Mouse (Mus musculus): ENCODE measurements around the gene Rpusd1. TPM values are rescaled to one million over a fixed set of nuclear protein-coding genes. Genes with fewer than 3 reads are reported as not detected.

Rpusd1 gene
- polyA plus RNA-seq (2015; fragmentation: Nextera tagmentation; extraction: Ambion mirVana): 3.8 and 3.9 TPM in 2 replicates

GRCm38 (mm10) chr17:25727265-25728008 lies at the start of gene Rpusd1, which contains the start of gene Chtf18:
Gene Rpusd1, plus strand, starts transcription at chr17:25727670.
Gene Chtf18, minus strand, starts transcription at chr17:25727419.
- Histone ChIP-seq H3K4me1 (ENCODE audit: insufficient read depth) (peaks cover 18% of the 10 kb centered on the region), H3K9me3 (ENCODE audit: low read length) (no peaks in the 10 kb centered on the region), H3K9ac (replicated peaks) (peak within 1 kb of the TSS; percentile 89), H3K4me2 (ENCODE audit: low read depth, low read length) (peak within 1 kb of the TSS; percentile 93), H3K36me3 (replicated peaks; ENCODE audit: insufficient read depth, low read length) (0 out of 2 replicates have a peak, but pooled peaks cover 7% of the 10 kb centered on the region), H3K27me3 (ENCODE audit: insufficient read depth, low read length) (no peaks in the 10 kb centered on the region), H3K27ac (ENCODE audit: low read depth) (peak within 1 kb of the TSS; percentile 70), H3K4me3 (ENCODE audit: low read depth, low read length) (peak within 1 kb of the TSS; percentile 57)
- WGBS (ENCODE audit: insufficient replicate concordance): under 1% methylated on average over 37 of the region's 37 CpGs
- no peak for TF ChIP-seq EP300 (IDR thresholded peaks at IDR 0.05; ENCODE audit: low read depth)
- TF ChIP-seq CTCF (IDR thresholded peaks at IDR 0.05; ENCODE audit: low read depth): no peak
- peak; percentile 98 for ATAC-seq
- peak; percentile 99 for DNase-seq

DNA sequence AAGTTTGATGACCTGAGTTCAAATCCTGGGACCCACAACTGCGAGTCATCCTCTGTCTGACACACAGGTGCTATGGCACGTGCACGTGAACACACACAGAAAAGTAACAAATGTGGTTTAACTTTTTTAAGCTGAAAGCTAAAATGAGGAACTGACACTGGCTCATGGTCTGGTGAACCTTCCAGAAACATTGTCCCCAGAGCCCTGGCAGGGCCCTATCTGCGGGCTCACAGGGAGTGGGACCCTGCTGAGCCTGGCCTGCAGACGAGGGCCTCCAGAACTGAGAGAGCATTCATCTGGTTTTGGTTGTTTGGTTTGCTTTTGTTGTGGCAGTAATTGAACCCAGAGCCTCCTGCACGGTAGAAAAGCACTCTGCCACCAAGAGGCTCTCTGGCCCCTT lies 49.5 kb upstream of the Rpusd1 start:
- 0 out of 2 replicates have a peak overlapping the region, but pooled peaks have one; percentile 34 for H3K27ac ChIP-seq (ENCODE audit: low read depth)
- peak; percentile 41 for DNase-seq
- TF ChIP-seq CTCF (IDR thresholded peaks at IDR 0.05; ENCODE audit: low read depth) (no peak), EP300 (IDR thresholded peaks at IDR 0.05; ENCODE audit: low read depth) (no peak)
- no peak overlapping the region for H3K9ac ChIP-seq (replicated peaks)
- H3K27me3 ChIP-seq (ENCODE audit: insufficient read depth, low read length): no peaks in the 10 kb centered on the region
- WGBS (ENCODE audit: insufficient replicate concordance): 41% methylated on average over 6 of the region's 6 CpGs
- no peak overlapping the region for H3K4me2 ChIP-seq (ENCODE audit: low read depth, low read length)
- no peaks in the 10 kb centered on the region for H3K4me1 ChIP-seq (ENCODE audit: insufficient read depth)
- no peaks in the 10 kb centered on the region for H3K36me3 ChIP-seq (replicated peaks; ENCODE audit: insufficient read depth, low read length)
- no peak overlapping the region for H3K4me3 ChIP-seq (ENCODE audit: low read depth, low read length)
- ATAC-seq: peak; percentile 51; the same call in 1 of the 2 replicates
- no peaks in the 10 kb centered on the region for H3K9me3 ChIP-seq (ENCODE audit: low read length)

- Histone ChIP-seq H3K4me2 (ENCODE audit: low read depth, low read length) (no peak overlapping the region), H3K27ac (ENCODE audit: low read depth) (no peak overlapping the region), H3K9me3 (ENCODE audit: low read length) (no peaks in the 10 kb centered on the region), H3K27me3 (ENCODE audit: insufficient read depth, low read length) (no peaks in the 10 kb centered on the region), H3K4me3 (ENCODE audit: low read depth, low read length) (no peak overlapping the region), H3K9ac (replicated peaks) (no peak overlapping the region), H3K36me3 (replicated peaks; ENCODE audit: insufficient read depth, low read length) (no peaks in the 10 kb centered on the region), H3K4me1 (ENCODE audit: insufficient read depth) (no peaks in the 10 kb centered on the region)
- 15% methylated on average over 5 of the region's 5 CpGs for WGBS (ENCODE audit: insufficient replicate concordance)
- ATAC-seq: no peak
- TF ChIP-seq EP300 (IDR thresholded peaks at IDR 0.05; ENCODE audit: low read depth): no peak
- TF ChIP-seq CTCF (IDR thresholded peaks at IDR 0.05; ENCODE audit: low read depth): no peak
- DNase-seq: no peak
Observed at GRCm38 (mm10) chr17:25679818-25680217, 47.7 kb upstream of the Rpusd1 start.

DNA sequence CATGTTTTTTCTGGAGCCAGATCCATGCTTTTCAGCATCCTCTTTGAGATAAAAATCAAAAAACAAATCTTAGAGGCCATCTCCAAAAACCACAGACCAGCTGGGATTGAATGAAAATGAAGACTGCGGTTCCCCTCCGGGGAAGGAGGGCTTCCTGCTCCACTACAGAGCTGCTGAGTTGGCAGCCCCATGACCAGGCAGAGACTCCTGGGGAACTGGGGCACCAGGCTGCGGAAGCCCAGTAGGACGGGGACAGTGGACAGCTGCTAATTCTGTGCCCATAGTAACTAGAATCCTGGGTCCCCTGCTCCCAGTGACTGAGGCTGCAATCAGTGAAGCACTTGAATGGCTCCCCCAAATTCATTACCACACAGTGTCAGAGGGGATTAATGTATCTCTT lies 45.8 kb upstream of the Rpusd1 start:
- ATAC-seq: no peak
- peaks cover 6% of the 10 kb centered on the region; the same call in 1 of the 2 replicates for H3K27me3 ChIP-seq (ENCODE audit: insufficient read depth, low read length)
- no peaks in the 10 kb centered on the region for H3K36me3 ChIP-seq (replicated peaks; ENCODE audit: insufficient read depth, low read length)
- no peak overlapping the region for H3K9ac ChIP-seq (replicated peaks)
- WGBS (ENCODE audit: insufficient replicate concordance): 64% methylated on average over 4 of the region's 4 CpGs
- H3K4me3 ChIP-seq (ENCODE audit: low read depth, low read length): no peak overlapping the region
- TF ChIP-seq CTCF (IDR thresholded peaks at IDR 0.05; ENCODE audit: low read depth): no peak
- TF ChIP-seq EP300 (IDR thresholded peaks at IDR 0.05; ENCODE audit: low read depth): no peak
- no peak for DNase-seq
- H3K27ac ChIP-seq (ENCODE audit: low read depth): no peak overlapping the region
- H3K4me2 ChIP-seq (ENCODE audit: low read depth, low read length): no peak overlapping the region
- no peaks in the 10 kb centered on the region for H3K4me1 ChIP-seq (ENCODE audit: insufficient read depth)
- no peaks in the 10 kb centered on the region for H3K9me3 ChIP-seq (ENCODE audit: low read length)

- no peak overlapping the region for H3K9ac ChIP-seq (replicated peaks)
- no peaks in the 10 kb centered on the region for H3K4me1 ChIP-seq (ENCODE audit: insufficient read depth)
- no peaks in the 10 kb centered on the region for H3K36me3 ChIP-seq (replicated peaks; ENCODE audit: insufficient read depth, low read length)
- TF ChIP-seq CTCF (IDR thresholded peaks at IDR 0.05; ENCODE audit: low read depth) (peak; percentile 48), EP300 (IDR thresholded peaks at IDR 0.05; ENCODE audit: low read depth) (no peak)
- DNase-seq (peak; percentile 24), ATAC-seq (no peak)
- WGBS (ENCODE audit: insufficient replicate concordance): 33% methylated on average over 7 of the region's 7 CpGs
- no peaks in the 10 kb centered on the region for H3K9me3 ChIP-seq (ENCODE audit: low read length)
- no peak overlapping the region for H3K27ac ChIP-seq (ENCODE audit: low read depth)
- no peak overlapping the region for H3K4me3 ChIP-seq (ENCODE audit: low read depth, low read length)
- peaks cover 9% of the 10 kb centered on the region; the same call in 1 of the 2 replicates for H3K27me3 ChIP-seq (ENCODE audit: insufficient read depth, low read length)
- no peak overlapping the region for H3K4me2 ChIP-seq (ENCODE audit: low read depth, low read length)
Observed at GRCm38 (mm10) chr17:25686323-25686722, 41.1 kb upstream of the Rpusd1 start.

- ATAC-seq: no peak
- Histone ChIP-seq H3K27ac (ENCODE audit: low read depth) (no peak overlapping the region), H3K36me3 (replicated peaks; ENCODE audit: insufficient read depth, low read length) (no peaks in the 10 kb centered on the region), H3K9me3 (ENCODE audit: low read length) (no peaks in the 10 kb centered on the region), H3K4me3 (ENCODE audit: low read depth, low read length) (no peak overlapping the region), H3K4me1 (ENCODE audit: insufficient read depth) (no peaks in the 10 kb centered on the region), H3K27me3 (ENCODE audit: insufficient read depth, low read length) (peaks cover 9% of the 10 kb centered on the region; the same call in 1 of the 2 replicates), H3K9ac (replicated peaks) (no peak overlapping the region), H3K4me2 (ENCODE audit: low read depth, low read length) (no peak overlapping the region)
- 62% methylated on average over 4 of the region's 4 CpGs for WGBS (ENCODE audit: insufficient replicate concordance)
- no peak for DNase-seq
- TF ChIP-seq EP300 (IDR thresholded peaks at IDR 0.05; ENCODE audit: low read depth) (no peak), CTCF (IDR thresholded peaks at IDR 0.05; ENCODE audit: low read depth) (no peak)
Observed at GRCm38 (mm10) chr17:25688922-25689321, 38.5 kb upstream of the Rpusd1 start.

All from liver, postnatal 0 days (tissue).